Mouse (Mus musculus) liver, postnatal 0 days (tissue): ENCODE data around the gene Mafg.

Source experiments
- CTCF ChIP-seq: sonication (generic); IDR thresholded peaks from 2 replicates; pipeline ENCODE4 v1.5.1; 2016; ENCODE audit warnings: antibody characterized with exemption, low read depth
- EP300 ChIP-seq: IDR thresholded peaks from 2 replicates; pipeline ENCODE4 v1.6.1; 2016; ENCODE audit warnings: antibody characterized with exemption, low read depth, mild to moderate bottlenecking

DNA sequence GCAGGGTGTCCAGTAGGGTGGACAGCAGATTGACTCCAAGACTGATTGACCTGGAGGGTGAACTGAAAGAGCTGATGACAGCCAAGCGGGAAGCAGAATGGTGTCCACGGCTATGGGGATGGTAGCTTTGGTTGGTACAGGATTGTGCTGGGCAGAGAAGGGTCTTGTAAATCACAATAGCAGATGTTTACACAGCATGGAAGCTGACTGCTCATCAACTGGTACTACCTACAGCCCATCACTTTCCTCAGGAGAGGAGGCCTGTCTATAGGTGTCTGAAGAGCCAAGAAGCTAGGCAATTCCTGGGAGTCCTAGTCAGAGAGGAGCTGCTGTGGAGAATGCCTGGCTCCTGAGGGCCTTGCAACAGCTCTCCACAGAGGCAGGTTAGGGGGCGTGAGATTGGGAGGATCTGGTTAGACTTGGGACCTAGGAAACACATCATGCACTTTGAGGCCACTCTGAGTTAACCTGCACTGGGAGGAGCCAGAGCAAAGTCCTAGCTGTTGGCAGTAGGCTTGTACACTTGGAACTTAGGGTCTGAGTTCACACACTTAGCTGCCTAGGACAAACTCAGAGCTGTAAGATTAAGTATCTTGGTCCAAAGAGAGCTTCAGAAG lies 56.9 kb downstream of the Mafg start:
- TF ChIP-seq CTCF (no peak), EP300 (peak; percentile 88)
